Mouse (Mus musculus): ENCODE data around the gene Poldip3. TPM values are rescaled to one million over a fixed set of nuclear protein-coding genes. Genes with fewer than 3 reads are reported as not detected.

Poldip3 gene
- polyA plus RNA-seq, 1 experiment from 2014 or later = 172 TPM

GRCm38 (mm10) chr15:83169772-83170722 is 20.9 kb upstream of the Poldip3 start:
- Histone ChIP-seq H3K9ac (peak overlapping the region; percentile 32; the same call in 1 of the 2 replicates), H3K27ac (0 out of 2 replicates have a peak overlapping the region, but pooled peaks have one; percentile 6), H3K4me2 (replicated peaks) (no peak overlapping the region), H3K9me3 (no peaks in the 10 kb centered on the region), H3K4me3 (no peak overlapping the region), H3K27me3 (no peaks in the 10 kb centered on the region), H3K4me1 (peaks cover 26% of the 10 kb centered on the region), H3K36me3 (peaks cover under 1% of the 10 kb centered on the region; the same call in 1 of the 2 replicates)
- WGBS = 84% methylated on average over 8 of the region's 8 CpGs
- ATAC-seq (ENCODE audit: insufficient number of reproducible peaks, insufficient read depth, low FRiP score, low TSS enrichment) = no peak

GRCm38 (mm10) chr15:83168875-83169771 is 19.9 kb upstream of the Poldip3 start:
- no peaks in the 10 kb centered on the region for H3K27me3 ChIP-seq
- H3K4me2 ChIP-seq (replicated peaks) = no peak overlapping the region
- H3K4me1 ChIP-seq = peaks cover 29% of the 10 kb centered on the region
- H3K27ac ChIP-seq = no peak overlapping the region
- H3K36me3 ChIP-seq = peaks cover 5% of the 10 kb centered on the region; the same call in 1 of the 2 replicates
- no peak overlapping the region for H3K4me3 ChIP-seq
- H3K9me3 ChIP-seq = no peaks in the 10 kb centered on the region
- 72% methylated on average over 7 of the region's 7 CpGs for WGBS
- no peak for ATAC-seq (ENCODE audit: insufficient number of reproducible peaks, insufficient read depth, low FRiP score, low TSS enrichment)
- 0 out of 2 replicates have a peak overlapping the region, but pooled peaks have one; percentile 32 for H3K9ac ChIP-seq

- no peaks in the 10 kb centered on the region for H3K27me3 ChIP-seq
- WGBS = 78% methylated on average over 3 of the region's 3 CpGs
- no peak overlapping the region for H3K9ac ChIP-seq
- H3K27ac ChIP-seq = no peak overlapping the region
- peaks cover 5% of the 10 kb centered on the region; the same call in 1 of the 2 replicates for H3K36me3 ChIP-seq
- ATAC-seq (ENCODE audit: insufficient number of reproducible peaks, insufficient read depth, low FRiP score, low TSS enrichment) = no peak
- H3K4me1 ChIP-seq = peaks cover 29% of the 10 kb centered on the region
- no peak overlapping the region for H3K4me2 ChIP-seq (replicated peaks)
- H3K9me3 ChIP-seq = no peaks in the 10 kb centered on the region
- H3K4me3 ChIP-seq = no peak overlapping the region
Measured at GRCm38 (mm10) chr15:83168311-83168710, 19.1 kb upstream of the Poldip3 start.

- Histone ChIP-seq H3K9ac (no peak overlapping the region), H3K4me1 (peaks cover 24% of the 10 kb centered on the region), H3K27me3 (no peaks in the 10 kb centered on the region), H3K4me3 (no peak overlapping the region), H3K36me3 (peaks cover 9% of the 10 kb centered on the region; the same call in 1 of the 2 replicates), H3K27ac (peak overlapping the region; percentile 60), H3K4me2 (replicated peaks) (0 out of 2 replicates have a peak overlapping the region, but pooled peaks have one; percentile 3), H3K9me3 (no peaks in the 10 kb centered on the region)
- ATAC-seq (ENCODE audit: insufficient number of reproducible peaks, insufficient read depth, low FRiP score, low TSS enrichment) = no peak
- WGBS = 85% methylated on average over 8 of the region's 8 CpGs
Measured at GRCm38 (mm10) chr15:83167550-83168065, 18.4 kb upstream of the Poldip3 start.

- no peak overlapping the region for H3K9ac ChIP-seq
- no peak overlapping the region for H3K4me3 ChIP-seq
- peak overlapping the region; percentile 60 for H3K27ac ChIP-seq
- 0 out of 2 replicates have a peak overlapping the region, but pooled peaks have one; percentile 3 for H3K4me2 ChIP-seq (replicated peaks)
- no peak for ATAC-seq (ENCODE audit: insufficient number of reproducible peaks, insufficient read depth, low FRiP score, low TSS enrichment)
- 72% methylated on average over 5 of the region's 5 CpGs for WGBS
- H3K36me3 ChIP-seq = peaks cover 11% of the 10 kb centered on the region; the same call in 1 of the 2 replicates
- no peaks in the 10 kb centered on the region for H3K27me3 ChIP-seq
- peaks cover 23% of the 10 kb centered on the region for H3K4me1 ChIP-seq
- H3K9me3 ChIP-seq = no peaks in the 10 kb centered on the region
Measured at GRCm38 (mm10) chr15:83167126-83167525, 17.9 kb upstream of the Poldip3 start.

GRCm38 (mm10) chr15:83166642-83167041 is 17.5 kb upstream of the Poldip3 start:
- Histone ChIP-seq H3K27me3 (no peaks in the 10 kb centered on the region), H3K4me2 (replicated peaks) (no peak overlapping the region), H3K9me3 (no peaks in the 10 kb centered on the region), H3K36me3 (peaks cover 15% of the 10 kb centered on the region), H3K27ac (peak overlapping the region; percentile 55; the same call in 1 of the 2 replicates), H3K4me3 (no peak overlapping the region), H3K4me1 (peaks cover 23% of the 10 kb centered on the region), H3K9ac (no peak overlapping the region)
- 89% methylated on average over 3 of the region's 3 CpGs for WGBS
- ATAC-seq (ENCODE audit: insufficient number of reproducible peaks, insufficient read depth, low FRiP score, low TSS enrichment) = no peak

GRCm38 (mm10) chr15:83165526-83166315 is 16.5 kb upstream of the Poldip3 start:
- ATAC-seq (ENCODE audit: insufficient number of reproducible peaks, insufficient read depth, low FRiP score, low TSS enrichment) = no peak
- Histone ChIP-seq H3K4me2 (replicated peaks) (no peak overlapping the region), H3K36me3 (peaks cover 25% of the 10 kb centered on the region), H3K4me1 (peaks cover 22% of the 10 kb centered on the region; the same call in 1 of the 2 replicates), H3K9me3 (no peaks in the 10 kb centered on the region), H3K9ac (no peak overlapping the region), H3K27ac (no peak overlapping the region), H3K27me3 (no peaks in the 10 kb centered on the region), H3K4me3 (no peak overlapping the region)
- 87% methylated on average over 13 of the region's 13 CpGs for WGBS

- WGBS = 62% methylated on average over 5 of the region's 5 CpGs
- Histone ChIP-seq H3K36me3 (peaks cover 32% of the 10 kb centered on the region), H3K27ac (no peak overlapping the region), H3K27me3 (no peaks in the 10 kb centered on the region), H3K4me3 (no peak overlapping the region), H3K9ac (no peak overlapping the region), H3K4me1 (peaks cover 16% of the 10 kb centered on the region; the same call in 1 of the 2 replicates), H3K4me2 (replicated peaks) (no peak overlapping the region), H3K9me3 (no peaks in the 10 kb centered on the region)
- no peak for ATAC-seq (ENCODE audit: insufficient number of reproducible peaks, insufficient read depth, low FRiP score, low TSS enrichment)
Measured at GRCm38 (mm10) chr15:83164971-83165471, 15.8 kb upstream of the Poldip3 start.

GRCm38 (mm10) chr15:83162818-83163485 is 13.8 kb upstream of the Poldip3 start:
- no peak for ATAC-seq (ENCODE audit: insufficient number of reproducible peaks, insufficient read depth, low FRiP score, low TSS enrichment)
- WGBS = 89% methylated on average over 11 of the region's 11 CpGs
- no peaks in the 10 kb centered on the region for H3K27me3 ChIP-seq
- H3K27ac ChIP-seq = no peak overlapping the region
- H3K36me3 ChIP-seq = peaks cover 52% of the 10 kb centered on the region
- H3K4me3 ChIP-seq = no peak overlapping the region
- H3K9me3 ChIP-seq = no peaks in the 10 kb centered on the region
- peaks cover 11% of the 10 kb centered on the region; the same call in 1 of the 2 replicates for H3K4me1 ChIP-seq
- H3K9ac ChIP-seq = no peak overlapping the region
- no peak overlapping the region for H3K4me2 ChIP-seq (replicated peaks)

GRCm38 (mm10) chr15:83162001-83162400 is 12.8 kb upstream of the Poldip3 start:
- no peak overlapping the region for H3K4me2 ChIP-seq (replicated peaks)
- H3K4me3 ChIP-seq = no peak overlapping the region
- no peak overlapping the region for H3K27ac ChIP-seq
- 86% methylated on average over 4 of the region's 4 CpGs for WGBS
- no peak overlapping the region for H3K9ac ChIP-seq
- ATAC-seq (ENCODE audit: insufficient number of reproducible peaks, insufficient read depth, low FRiP score, low TSS enrichment) = no peak
- no peaks in the 10 kb centered on the region for H3K9me3 ChIP-seq
- H3K4me1 ChIP-seq = peaks cover 11% of the 10 kb centered on the region; the same call in 1 of the 2 replicates
- peaks cover 60% of the 10 kb centered on the region for H3K36me3 ChIP-seq
- H3K27me3 ChIP-seq = no peaks in the 10 kb centered on the region

Measured in embryonic facial prominence, embryonic 12.5 days (tissue).